Mouse (Mus musculus) neural tube, embryonic 15.5 days (tissue): ENCODE data around the gene Rsc1a1. TPM values are rescaled to one million over a fixed set of nuclear protein-coding genes. Genes with fewer than 3 reads are reported as not detected.

Source experiments
- ATAC-seq: fragments of 200-750 bp; cut with Nextera tagmentation; 2 replicates; pipeline ENCODE4 v1.8.0; 2017; ENCODE audit warnings: mild to moderate bottlenecking, moderate TSS enrichment, moderate library complexity; ENCODE audit not compliant: low FRiP score
- H3K27ac ChIP-seq: fragments of 300-500 bp; sonication (generic); replicated peaks from 2 replicates; pipeline ENCODE4 v1.5.1; 2015; ENCODE audit warnings: mild to moderate bottlenecking, inconsistent platforms
- H3K27me3 ChIP-seq: fragments of 300-500 bp; sonication (generic); replicated peaks from 2 replicates; pipeline ENCODE4 v1.6.1; 2015; ENCODE audit warnings: inconsistent platforms
- H3K36me3 ChIP-seq: fragments of 300-500 bp; sonication (generic); 2 replicates; pipeline ENCODE4 v1.6.1; 2015; ENCODE audit warnings: inconsistent platforms
- H3K4me1 ChIP-seq: fragments of 300-500 bp; sonication (generic); 2 replicates; pipeline ENCODE4 v1.6.1; 2015; ENCODE audit warnings: inconsistent platforms
- H3K4me2 ChIP-seq: fragments of 300-500 bp; sonication (generic); 2 replicates; pipeline ENCODE4 v1.6.1; 2015; ENCODE audit warnings: inconsistent platforms, mild to moderate bottlenecking, moderate library complexity
- H3K4me3 ChIP-seq: fragments of 300-500 bp; sonication (generic); replicated peaks from 2 replicates; pipeline ENCODE4 v1.5.1; 2015; ENCODE audit warnings: mild to moderate bottlenecking, inconsistent platforms
- H3K9ac ChIP-seq: fragments of 300-500 bp; sonication (generic); replicated peaks from 2 replicates; pipeline ENCODE4 v1.6.1; 2015; ENCODE audit warnings: mild to moderate bottlenecking, inconsistent platforms
- H3K9me3 ChIP-seq: fragments of 300-500 bp; sonication (generic); replicated peaks from 2 replicates; pipeline ENCODE4 v1.6.1; 2016; ENCODE audit warnings: inconsistent platforms
- WGBS: fragments of 180-500 bp; shearing (Covaris S2); methylation state at CpG from one replicate; pipeline ENCODE4 v1.1.7; 2015; ENCODE audit warnings: mixed read lengths; 5-methylcytosine and 5-hydroxymethylcytosine counted together
- polyA plus RNA-seq: library from polyadenylated mRNA; unstranded; fragments of >200 nt; fragmentation: Nextera tagmentation; extraction: Ambion mirVana; gene quantifications from 2 replicates; pipeline ENCODE4 v1.2.1, GENCODE M21; 2015

Gene Rsc1a1
- polyA plus RNA-seq, result 0.22 TPM in 1 of 2 replicates, not detected in the other

DNA sequence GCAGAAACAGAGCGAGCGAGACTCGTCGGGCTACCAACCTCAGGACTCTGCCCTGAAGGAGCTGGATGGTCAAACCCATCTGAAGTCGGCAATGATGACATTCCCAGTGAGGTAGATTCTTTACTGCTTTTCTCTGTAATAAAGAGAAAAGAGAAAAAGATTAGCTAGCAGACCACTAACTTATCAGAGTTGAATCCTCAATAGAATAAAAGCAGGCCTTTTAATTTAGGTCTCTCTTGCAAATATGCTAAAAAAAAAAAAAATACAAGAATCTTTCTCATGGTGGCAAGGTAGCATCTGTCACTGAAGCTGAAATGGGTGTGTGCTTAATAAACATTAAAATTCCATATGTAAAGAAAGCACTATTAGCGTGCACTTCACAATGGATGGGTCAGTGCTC is at the start of gene Rsc1a1:
TSS of gene Rsc1a1 (minus strand) at position 101 of the 400 bp plus-strand sequence.
- ATAC-seq, result no peak
- Histone ChIP-seq H3K27me3 (no peaks in the 10 kb centered on the region), H3K4me3 (no peak within 1 kb of the TSS), H3K4me1 (0 out of 2 replicates have a peak, but pooled peaks cover 3% of the 10 kb centered on the region), H3K4me2 (no peak within 1 kb of the TSS), H3K36me3 (peaks cover 64% of the 10 kb centered on the region), H3K27ac (no peak within 1 kb of the TSS), H3K9ac (no peak within 1 kb of the TSS), H3K9me3 (no peaks in the 10 kb centered on the region)
- WGBS, result 94% methylated on average over 6 of the region's 6 CpGs

GRCm38 (mm10) chr4:141735206-141735560 is 49.8 kb upstream of the Rsc1a1 start:
- 28% methylated on average over 9 of the region's 9 CpGs for WGBS
- H3K4me1 ChIP-seq, result peaks cover 13% of the 10 kb centered on the region
- peak overlapping the region; percentile 54 for H3K9ac ChIP-seq
- peak overlapping the region; percentile 64 for H3K27ac ChIP-seq
- H3K4me3 ChIP-seq, result peak overlapping the region; percentile 48
- peak overlapping the region; percentile 84 for H3K4me2 ChIP-seq
- no peaks in the 10 kb centered on the region for H3K9me3 ChIP-seq
- no peaks in the 10 kb centered on the region for H3K36me3 ChIP-seq
- no peaks in the 10 kb centered on the region for H3K27me3 ChIP-seq
- no peak; the same call in 1 of the 2 replicates for ATAC-seq

DNA sequence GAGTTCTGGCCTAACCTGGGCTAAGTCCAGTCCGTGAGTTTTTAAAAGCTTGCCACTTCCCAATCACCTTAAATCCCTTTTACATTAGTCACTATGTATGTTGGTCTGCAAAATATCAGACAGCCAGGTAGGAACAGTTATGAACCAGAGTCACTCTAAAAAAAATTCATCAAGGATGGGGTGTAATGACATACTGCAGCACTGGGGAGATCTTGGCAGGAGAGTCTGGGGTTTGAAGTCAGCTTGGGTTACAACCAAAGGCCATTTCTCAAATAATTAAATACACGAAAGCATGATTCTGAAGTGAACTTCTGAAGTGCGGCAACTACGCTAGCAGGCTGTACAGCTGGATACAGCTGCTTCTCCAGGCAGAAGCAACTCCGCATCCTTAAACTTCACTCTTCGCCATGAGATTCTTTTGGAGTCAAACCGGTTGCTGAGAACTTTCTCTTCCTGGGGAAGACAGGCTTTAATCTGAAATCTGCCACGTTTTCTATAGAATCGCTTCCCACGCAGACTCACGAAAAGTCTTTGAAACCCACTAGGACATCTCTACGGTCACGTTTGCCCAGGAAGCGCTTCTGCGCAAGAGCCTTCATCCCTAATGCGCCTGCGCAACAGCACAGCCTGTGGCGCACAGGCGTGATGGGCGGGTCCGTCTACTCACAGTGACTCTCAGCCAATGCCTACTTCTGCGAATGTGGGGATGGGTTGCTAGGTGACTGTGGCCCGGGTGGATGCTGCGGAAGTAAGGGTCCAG is 49.2 kb upstream of the Rsc1a1 start:
- Histone ChIP-seq H3K4me1 (peaks cover 13% of the 10 kb centered on the region), H3K36me3 (no peaks in the 10 kb centered on the region), H3K4me2 (peak overlapping the region; percentile 84), H3K4me3 (peak overlapping the region; percentile 48), H3K27me3 (no peaks in the 10 kb centered on the region), H3K9me3 (no peaks in the 10 kb centered on the region), H3K9ac (peak overlapping the region; percentile 54), H3K27ac (peak overlapping the region; percentile 72)
- peak; percentile 98 for ATAC-seq
- 7% methylated on average over 24 of the region's 24 CpGs for WGBS

GRCm38 (mm10) chr4:141731766-141732165 is 46.4 kb upstream of the Rsc1a1 start:
- 85% methylated on average over 5 of the region's 5 CpGs for WGBS
- no peak overlapping the region for H3K4me3 ChIP-seq
- no peak for ATAC-seq
- no peak overlapping the region for H3K4me2 ChIP-seq
- no peak overlapping the region for H3K27ac ChIP-seq
- no peaks in the 10 kb centered on the region for H3K9me3 ChIP-seq
- no peak overlapping the region for H3K9ac ChIP-seq
- H3K27me3 ChIP-seq, result no peaks in the 10 kb centered on the region
- peaks cover 13% of the 10 kb centered on the region for H3K4me1 ChIP-seq
- no peaks in the 10 kb centered on the region for H3K36me3 ChIP-seq

DNA sequence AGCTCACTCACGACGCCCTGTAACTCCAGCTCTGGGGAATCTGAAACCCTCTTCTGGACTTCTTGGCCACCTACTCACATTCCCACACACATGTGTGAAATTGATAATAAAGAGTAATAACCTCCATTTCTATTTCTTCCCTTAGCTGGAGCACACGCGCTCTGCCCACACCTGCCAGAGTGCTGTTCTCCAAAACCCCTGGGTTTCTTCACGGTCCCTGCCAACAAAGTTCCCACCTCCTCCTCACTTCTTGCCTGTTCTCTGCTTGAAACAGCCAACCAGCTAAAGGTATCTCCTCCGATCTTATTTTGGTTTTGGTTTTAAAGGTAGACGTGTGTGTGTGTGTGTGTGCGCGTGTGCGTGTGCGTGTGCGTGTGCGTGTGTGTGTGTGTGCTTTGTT is 45.0 kb upstream of the Rsc1a1 start:
- WGBS, result 87% methylated on average over 13 of the region's 13 CpGs
- no peak for ATAC-seq
- Histone ChIP-seq H3K4me2 (no peak overlapping the region), H3K4me1 (peaks cover 11% of the 10 kb centered on the region), H3K27ac (no peak overlapping the region), H3K9me3 (no peaks in the 10 kb centered on the region), H3K36me3 (no peaks in the 10 kb centered on the region), H3K27me3 (no peaks in the 10 kb centered on the region), H3K4me3 (no peak overlapping the region), H3K9ac (no peak overlapping the region)

GRCm38 (mm10) chr4:141729266-141729665 is 43.9 kb upstream of the Rsc1a1 start:
- Histone ChIP-seq H3K36me3 (no peaks in the 10 kb centered on the region), H3K4me1 (peaks cover 2% of the 10 kb centered on the region), H3K4me3 (no peak overlapping the region), H3K27me3 (no peaks in the 10 kb centered on the region), H3K27ac (no peak overlapping the region), H3K4me2 (no peak overlapping the region), H3K9ac (no peak overlapping the region), H3K9me3 (no peaks in the 10 kb centered on the region)
- ATAC-seq, result no peak
- 91% methylated on average over 3 of the region's 3 CpGs for WGBS

GRCm38 (mm10) chr4:141725738-141726137 is 40.3 kb upstream of the Rsc1a1 start:
- Histone ChIP-seq H3K9me3 (no peaks in the 10 kb centered on the region), H3K27ac (no peak overlapping the region), H3K9ac (no peak overlapping the region), H3K36me3 (no peaks in the 10 kb centered on the region), H3K4me1 (peaks cover 27% of the 10 kb centered on the region), H3K4me2 (no peak overlapping the region), H3K27me3 (no peaks in the 10 kb centered on the region), H3K4me3 (no peak overlapping the region)
- ATAC-seq, result no peak
- 69% methylated on average over 3 of the region's 3 CpGs for WGBS

- peaks cover 3% of the 10 kb centered on the region; the same call in 1 of the 2 replicates for H3K36me3 ChIP-seq
- H3K27me3 ChIP-seq, result no peaks in the 10 kb centered on the region
- 88% methylated on average over 5 of the region's 5 CpGs for WGBS
- peaks cover 27% of the 10 kb centered on the region for H3K4me1 ChIP-seq
- no peak overlapping the region for H3K4me3 ChIP-seq
- no peaks in the 10 kb centered on the region for H3K9me3 ChIP-seq
- no peak overlapping the region for H3K9ac ChIP-seq
- no peak for ATAC-seq
- no peak overlapping the region for H3K4me2 ChIP-seq
- no peak overlapping the region for H3K27ac ChIP-seq
Observed at GRCm38 (mm10) chr4:141725277-141725676, 39.9 kb upstream of the Rsc1a1 start.

DNA sequence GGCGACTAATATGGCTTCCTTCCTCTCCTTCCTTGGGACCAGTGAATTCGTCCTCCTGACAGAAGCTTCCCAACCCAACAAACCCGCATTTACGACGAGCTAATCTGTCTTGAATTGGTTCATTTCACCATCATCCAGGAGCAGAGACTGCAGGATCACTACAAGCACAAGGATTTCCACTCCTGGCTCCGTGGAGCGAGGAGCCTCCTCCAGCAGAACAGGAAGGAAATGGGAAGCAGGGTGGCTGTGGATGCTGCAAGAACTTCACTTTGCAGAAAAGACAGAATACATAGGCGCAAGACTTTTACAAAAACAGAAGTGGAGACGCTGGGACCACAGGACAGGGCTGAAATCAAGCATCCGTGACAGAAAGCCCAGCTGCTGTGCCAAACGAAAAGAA is 39.2 kb upstream of the Rsc1a1 start:
- H3K4me2 ChIP-seq, result no peak overlapping the region
- no peak overlapping the region for H3K27ac ChIP-seq
- no peak overlapping the region for H3K4me3 ChIP-seq
- ATAC-seq, result no peak
- H3K4me1 ChIP-seq, result peaks cover 27% of the 10 kb centered on the region
- H3K9ac ChIP-seq, result no peak overlapping the region
- no peaks in the 10 kb centered on the region for H3K9me3 ChIP-seq
- H3K27me3 ChIP-seq, result no peaks in the 10 kb centered on the region
- peaks cover 10% of the 10 kb centered on the region; the same call in 1 of the 2 replicates for H3K36me3 ChIP-seq
- WGBS, result 61% methylated on average over 11 of the region's 11 CpGs

GRCm38 (mm10) chr4:141723673-141724068 is 38.3 kb upstream of the Rsc1a1 start:
- peak overlapping the region; percentile 82 for H3K4me2 ChIP-seq
- H3K36me3 ChIP-seq, result peaks cover 10% of the 10 kb centered on the region; the same call in 1 of the 2 replicates
- H3K9ac ChIP-seq, result peak overlapping the region; percentile 99
- no peaks in the 10 kb centered on the region for H3K27me3 ChIP-seq
- H3K4me3 ChIP-seq, result peak overlapping the region; percentile 100
- peaks cover 27% of the 10 kb centered on the region for H3K4me1 ChIP-seq
- ATAC-seq, result peak; percentile 83
- no peaks in the 10 kb centered on the region for H3K9me3 ChIP-seq
- H3K27ac ChIP-seq, result peak overlapping the region; percentile 93
- WGBS, result 7% methylated on average over 13 of the region's 13 CpGs

DNA sequence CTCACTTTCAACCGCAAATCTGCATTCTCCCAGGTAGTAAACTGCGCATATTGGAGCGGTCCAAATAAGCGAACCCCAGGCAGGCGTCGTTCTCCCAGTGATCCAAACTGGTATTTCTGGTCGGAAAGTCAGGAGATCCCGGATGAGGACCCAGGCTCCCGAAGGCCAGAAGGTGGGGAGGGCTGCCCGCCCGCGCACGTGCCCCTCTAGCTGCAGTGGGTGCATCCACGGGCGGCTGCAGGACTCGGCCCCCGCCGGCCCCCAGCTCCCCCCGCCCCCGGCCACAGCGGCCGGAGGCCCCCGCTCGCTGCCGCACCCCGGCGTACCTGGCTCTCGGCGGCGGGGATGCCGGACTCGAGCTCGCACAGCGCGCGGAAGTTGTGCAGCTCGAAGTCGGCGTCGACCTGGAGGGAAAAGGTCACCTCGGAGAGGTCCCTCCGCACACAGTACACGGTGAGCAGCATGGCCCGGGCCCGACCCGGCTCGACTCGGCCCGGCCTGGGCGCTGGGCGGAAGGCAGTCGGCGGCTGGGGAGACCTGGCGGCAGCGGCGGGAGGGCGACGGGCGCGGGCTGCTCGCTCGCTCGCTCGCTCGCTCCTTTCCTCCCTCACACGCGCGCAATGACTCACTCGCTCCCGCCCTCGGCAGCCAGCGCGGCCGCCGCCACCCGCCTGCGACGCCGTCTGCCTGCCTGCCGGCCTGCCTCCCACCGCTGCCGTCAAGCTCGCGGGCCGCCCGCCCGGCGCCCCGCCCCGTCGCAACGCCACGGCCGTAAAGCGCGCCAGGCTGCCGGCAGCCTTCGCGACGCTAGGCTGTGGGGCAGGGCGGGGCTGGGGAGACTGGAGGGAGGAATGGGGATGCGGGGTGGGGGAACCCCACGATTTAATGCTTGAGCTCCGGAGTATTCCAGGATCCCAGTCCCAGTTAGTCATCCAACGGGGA is 37.6 kb upstream of the Rsc1a1 start, which contains the start of gene Ddi2:
TSS of gene Ddi2 (minus strand) at position 689 of the 942 bp plus-strand sequence.
- peak; percentile 89 for ATAC-seq
- H3K27me3 ChIP-seq, result no peaks in the 10 kb centered on the region
- under 1% methylated on average over 103 of the region's 105 CpGs for WGBS

More for the DNA sequence above, 37.6 kb upstream of the Rsc1a1 start, which contains the start of gene Ddi2:
- H3K36me3 ChIP-seq, result peaks cover 10% of the 10 kb centered on the region; the same call in 1 of the 2 replicates
- peak within 1 kb of the TSS; percentile 100 for H3K4me3 ChIP-seq
- H3K9ac ChIP-seq, result peak within 1 kb of the TSS; percentile 99
- peaks cover 27% of the 10 kb centered on the region for H3K4me1 ChIP-seq
- peak within 1 kb of the TSS; percentile 82 for H3K4me2 ChIP-seq
- peak within 1 kb of the TSS; percentile 93 for H3K27ac ChIP-seq
- H3K9me3 ChIP-seq, result no peaks in the 10 kb centered on the region
